Mouse (Mus musculus): ENCODE measurements around the gene Obsl1. TPM values are rescaled to one million over a fixed set of nuclear protein-coding genes. Genes with fewer than 3 reads are reported as not detected.

Gene Obsl1
- polyA plus RNA-seq, 1 experiment from 2014 or later = 95.1 TPM

DNA sequence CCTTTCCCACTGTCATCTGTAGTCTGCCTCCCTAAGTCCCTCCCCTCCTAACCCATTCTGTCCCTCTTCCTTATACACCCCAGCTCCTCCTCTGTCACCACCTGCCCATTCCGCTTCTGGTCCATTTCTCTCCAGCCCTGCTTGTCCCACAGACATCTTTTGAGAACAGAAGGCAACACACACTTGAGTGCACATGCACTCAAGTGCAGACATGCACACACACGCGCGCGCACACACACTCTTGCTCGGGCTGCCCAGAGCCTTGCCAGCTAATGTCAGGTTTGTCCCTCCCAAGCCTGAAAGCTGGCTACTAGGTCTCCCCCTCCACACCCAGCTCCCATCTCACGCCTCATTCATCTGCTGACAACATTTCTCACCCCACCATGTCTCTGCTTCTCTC lies 65.6 kb downstream of the Obsl1 start:
- Histone ChIP-seq H3K4me2 (no peak overlapping the region), H3K36me3 (peaks cover 12% of the 10 kb centered on the region; the same call in 1 of the 2 replicates), H3K27ac (no peak overlapping the region), H3K27me3 (peaks cover 7% of the 10 kb centered on the region), H3K4me3 (no peak overlapping the region), H3K4me1 (replicated peaks) (peaks cover 35% of the 10 kb centered on the region), H3K9ac (no peak overlapping the region), H3K9me3 (replicated peaks) (no peaks in the 10 kb centered on the region)
- no peak for ATAC-seq (replicated peaks; ENCODE audit: insufficient number of reproducible peaks, insufficient read depth, low FRiP score, low read depth)
- 87% methylated on average over 7 of the region's 7 CpGs for WGBS

- H3K4me1 ChIP-seq (replicated peaks) = peaks cover 24% of the 10 kb centered on the region
- no peak overlapping the region for H3K4me2 ChIP-seq
- no peak for ATAC-seq (replicated peaks; ENCODE audit: insufficient number of reproducible peaks, insufficient read depth, low FRiP score, low read depth)
- no peaks in the 10 kb centered on the region for H3K9me3 ChIP-seq (replicated peaks)
- 81% methylated on average over 8 of the region's 9 CpGs for WGBS
- no peak overlapping the region for H3K9ac ChIP-seq
- H3K4me3 ChIP-seq = no peak overlapping the region
- no peaks in the 10 kb centered on the region for H3K27me3 ChIP-seq
- no peak overlapping the region for H3K27ac ChIP-seq
- peaks cover 12% of the 10 kb centered on the region; the same call in 1 of the 2 replicates for H3K36me3 ChIP-seq
These were observed 67.5 kb downstream of the Obsl1 start for GRCm38 (mm10) chr1:75438782-75439181.

DNA sequence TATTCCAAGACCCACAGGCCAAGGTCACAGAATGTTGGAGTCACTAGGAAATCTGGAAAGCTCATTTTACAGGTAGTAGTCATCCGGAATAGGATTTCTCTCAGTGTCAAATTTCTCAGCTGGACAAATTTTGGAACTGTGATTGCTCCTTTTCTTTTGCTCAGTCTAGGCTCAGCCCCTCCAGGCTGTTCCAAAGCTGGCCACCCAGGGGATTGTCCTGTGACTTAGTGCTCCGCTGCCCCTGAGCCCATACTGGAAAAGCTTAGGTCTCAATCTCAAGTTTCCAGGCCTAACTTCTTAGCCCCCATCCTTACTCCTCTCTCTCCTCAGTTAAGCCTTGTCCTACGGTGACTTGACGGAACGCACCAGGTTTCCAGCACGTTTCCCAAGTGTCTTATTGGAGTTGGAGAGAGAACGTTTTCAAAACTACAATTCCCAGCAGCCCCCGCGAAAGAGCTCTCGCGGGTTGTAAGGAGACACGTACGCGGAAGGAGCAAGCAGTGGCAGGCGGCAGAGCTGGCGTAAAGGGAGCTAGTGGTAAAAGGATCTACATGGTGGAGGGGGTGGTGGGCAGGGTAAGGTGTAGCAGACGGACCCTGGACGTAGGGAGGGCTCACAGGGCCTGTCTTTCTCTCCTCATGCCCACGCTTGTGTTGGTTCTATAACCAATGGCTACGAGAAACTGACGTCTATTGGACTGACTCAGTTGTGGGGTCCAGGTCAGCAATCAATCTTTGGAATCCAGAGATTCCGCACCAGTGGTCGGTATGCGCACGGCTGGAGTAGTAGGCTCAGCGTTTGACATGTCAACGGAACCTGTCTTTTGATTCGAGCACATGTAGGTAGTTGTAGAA lies 70.5 kb downstream of the Obsl1 start, which contains the start of gene Gmppa:
Gene Gmppa (plus strand): TSS at position 456 of the 854 bp plus-strand sequence.
- H3K9ac ChIP-seq = peak within 1 kb of the TSS; percentile 72
- no peaks in the 10 kb centered on the region for H3K9me3 ChIP-seq (replicated peaks)
- H3K4me3 ChIP-seq = peak within 1 kb of the TSS; percentile 63
- WGBS = 6% methylated on average over 28 of the region's 28 CpGs
- H3K27ac ChIP-seq = peak within 1 kb of the TSS; percentile 74
- H3K4me1 ChIP-seq (replicated peaks) = peaks cover 24% of the 10 kb centered on the region
- peaks cover 11% of the 10 kb centered on the region; the same call in 1 of the 2 replicates for H3K36me3 ChIP-seq
- ATAC-seq (replicated peaks; ENCODE audit: insufficient number of reproducible peaks, insufficient read depth, low FRiP score, low read depth) = peak; percentile 73
- peak within 1 kb of the TSS; percentile 81 for H3K4me2 ChIP-seq
- no peaks in the 10 kb centered on the region for H3K27me3 ChIP-seq

Other genes starting within 250 kb of the Obsl1 start
- gene Ptprn, start 241.9 kb downstream of the Obsl1 start, polyA plus RNA-seq (2015; fragmentation: Nextera tagmentation; extraction: Ambion mirVana) = 0.45 and 1.0 TPM in 2 replicates
- gene Resp18, start 228.0 kb downstream of the Obsl1 start, polyA plus RNA-seq (2015; fragmentation: Nextera tagmentation; extraction: Ambion mirVana) = 0.18 and 2.4 TPM in 2 replicates
- gene Dnpep, start 188.5 kb downstream of the Obsl1 start, polyA plus RNA-seq (2015; fragmentation: Nextera tagmentation; extraction: Ambion mirVana) = 108 and 123 TPM in 2 replicates
- gene Des, start 146.1 kb downstream of the Obsl1 start, polyA plus RNA-seq (2015; fragmentation: Nextera tagmentation; extraction: Ambion mirVana) = 374 and 419 TPM in 2 replicates
- gene Speg, start 131.2 kb downstream of the Obsl1 start, polyA plus RNA-seq (2015; fragmentation: Nextera tagmentation; extraction: Ambion mirVana) = 44.5 and 54.4 TPM in 2 replicates
- 63.9 and 81.8 TPM in 2 replicates for gene Gmppa, start 70.5 kb downstream of the Obsl1 start, polyA plus RNA-seq (2015; fragmentation: Nextera tagmentation; extraction: Ambion mirVana)
- gene Asic4, start 56.0 kb downstream of the Obsl1 start, polyA plus RNA-seq (2015; fragmentation: Nextera tagmentation; extraction: Ambion mirVana) = 0.40 and 0.81 TPM in 2 replicates
- gene Chpf, start 27.1 kb downstream of the Obsl1 start, polyA plus RNA-seq (2015; fragmentation: Nextera tagmentation; extraction: Ambion mirVana) = 23.9 and 36.6 TPM in 2 replicates
- gene Tmem198, start 26.9 kb downstream of the Obsl1 start, polyA plus RNA-seq (2015; fragmentation: Nextera tagmentation; extraction: Ambion mirVana) = 0.39 and 0.80 TPM in 2 replicates
- gene Inha, start 625 bp upstream of the Obsl1 start, polyA plus RNA-seq (2015; fragmentation: Nextera tagmentation; extraction: Ambion mirVana) = 4.1 and 5.9 TPM in 2 replicates
- 10.4 and 15.8 TPM in 2 replicates for gene Stk11ip, start 15.1 kb upstream of the Obsl1 start, polyA plus RNA-seq (2015; fragmentation: Nextera tagmentation; extraction: Ambion mirVana)
- gene Slc4a3, start 39.8 kb upstream of the Obsl1 start, polyA plus RNA-seq (2015; fragmentation: Nextera tagmentation; extraction: Ambion mirVana) = 28.9 and 33.4 TPM in 2 replicates